ENCODE assay signal across 9 mouse cellular contexts in the genomic region with DNA sequence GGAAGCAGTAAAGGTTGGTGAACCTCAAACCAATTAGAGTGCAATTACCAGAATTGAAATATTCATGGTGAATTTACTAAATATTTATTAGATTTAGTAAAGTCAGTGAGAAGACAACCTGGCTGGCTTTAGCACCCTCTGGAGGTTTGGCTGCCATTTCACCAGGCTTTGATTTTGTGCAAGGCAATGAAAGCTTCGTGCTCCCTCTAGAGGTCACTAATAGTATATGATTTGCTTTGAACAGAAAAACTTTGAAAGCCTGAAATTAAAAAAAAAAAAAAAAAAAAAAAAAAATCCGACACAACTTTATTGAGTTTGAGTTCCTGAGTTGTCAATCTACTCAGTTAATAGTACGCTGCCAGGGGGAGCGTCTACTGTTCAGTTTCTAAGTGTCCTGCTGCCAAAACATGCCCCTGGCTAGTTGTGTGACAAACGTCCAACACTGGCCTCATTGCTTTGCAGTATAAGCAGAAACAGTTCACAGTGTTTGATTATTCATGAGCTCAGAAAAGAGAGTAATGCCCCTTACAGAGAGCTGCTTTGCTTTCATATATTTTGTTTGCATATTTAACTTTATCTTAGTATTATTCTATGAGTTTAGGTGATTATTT. TPM values are rescaled to one million over a fixed set of nuclear protein-coding genes. Genes with fewer than 3 reads are reported as not detected.
DNase-seq lines count a peak whose midpoint lies in the region; ATAC-seq lines count a peak whose summit lies in the region.
"Had no signal": no experiment of that assay in that cellular context is flagged by ENCODE, and none has a peak within 500 bp of the region (broad histone marks: within the 10 kb centered on the region; RNA-seq: fewer than 3 reads in every experiment).

No protein-coding gene starts in this region.

- 15% methylated on average over 5 of the region's 5 CpGs for WGBS in heart, embryonic 11.5 days (ENCODE audit: insufficient replicate concordance)
- 12% methylated on average over 5 of the region's 5 CpGs for WGBS in embryonic facial prominence, embryonic 10.5 days

- ATAC-seq in heart, embryonic 11.5 days (replicated peaks; ENCODE audit: insufficient number of reproducible peaks, low FRiP score, low TSS enrichment), result no peak

- H3K9me3 ChIP-seq in heart, embryonic 11.5 days (replicated peaks; ENCODE audit: control insufficient read depth, low read length), result no peaks in the 10 kb centered on the region
- 0 out of 2 replicates have a peak, but pooled peaks cover 2% of the 10 kb centered on the region for H3K9me3 ChIP-seq in embryonic facial prominence, embryonic 10.5 days
- H3K9me3 ChIP-seq: limb, embryonic 13.5 days had no signal

- H3K36me3 ChIP-seq in heart, embryonic 11.5 days (ENCODE audit: control insufficient read depth, insufficient read depth, low read length), result no peaks in the 10 kb centered on the region
- H3K36me3 ChIP-seq in embryonic facial prominence, embryonic 10.5 days (replicated peaks), result peaks cover 7% of the 10 kb centered on the region

- no peak overlapping the region for H3K4me2 ChIP-seq in heart, embryonic 11.5 days
- H3K4me2 ChIP-seq: limb, embryonic 13.5 days had no signal

- H3K4me1 ChIP-seq in heart, embryonic 11.5 days (ENCODE audit: control insufficient read depth, insufficient read depth, low read length), result no peaks in the 10 kb centered on the region
- H3K4me1 ChIP-seq in embryonic facial prominence, embryonic 10.5 days, result no peaks in the 10 kb centered on the region

- peak; percentile 73 for DNase-seq in heart, adult 11 months
- DNase-seq in adrenal gland, postnatal 36 days, result peak; percentile 52 to 73
- DNase-seq in embryonic facial prominence, embryonic 10.5 days (ENCODE audit: low spot score), result peak; percentile 66
- DNase-seq in heart, adult 9 months (ENCODE audit: low spot score in 2 of 2), result peak; percentile 28 to 62
- peak; percentile 65 to 77 for DNase-seq in kidney, postnatal 4 days
- DNase-seq in lung, postnatal 36 days, result peak; percentile 84
- DNase-seq in right cerebral cortex, adult 2 months (ENCODE audit: low spot score in 2 of 2), result peak; percentile 47 to 58

- H3K27ac ChIP-seq in heart, embryonic 11.5 days (ENCODE audit: low read depth, low read length), result no peak overlapping the region
- H3K27ac ChIP-seq in embryonic facial prominence, embryonic 10.5 days (replicated peaks), result no peak overlapping the region
- H3K27ac ChIP-seq: limb, embryonic 13.5 days had no signal

- no peak overlapping the region for H3K9ac ChIP-seq in heart, embryonic 11.5 days (ENCODE audit: low read depth, low read length)
- H3K9ac ChIP-seq: limb, embryonic 13.5 days had no signal

- H3K4me3 ChIP-seq in heart, embryonic 11.5 days (ENCODE audit: low read depth, low read length), result no peak overlapping the region
- no peak overlapping the region for H3K4me3 ChIP-seq in embryonic facial prominence, embryonic 10.5 days
- H3K4me3 ChIP-seq: limb, embryonic 13.5 days had no signal

- H3K27me3 ChIP-seq in heart, embryonic 11.5 days (ENCODE audit: control insufficient read depth, insufficient read depth, low read length), result no peaks in the 10 kb centered on the region
- H3K27me3 ChIP-seq in embryonic facial prominence, embryonic 10.5 days (replicated peaks; ENCODE audit: low read depth, poor library complexity, severe bottlenecking), result no peaks in the 10 kb centered on the region
- H3K27me3 ChIP-seq: limb, embryonic 13.5 days had no signal

RNA-seq across cellular contexts. Expression of a gene that starts 27.7 kb away (rescaled TPM):
- 13.2 and 13.7 TPM in 2 replicates for polyA plus RNA-seq in heart, embryonic 11.5 days (2014; fragmentation: Nextera tagmentation; extraction: Ambion mirVana)
- 10 to 100 TPM; 10.7 to 13.5 TPM for total RNA-seq in adrenal gland, postnatal 36 days (2021)
- polyA plus RNA-seq in embryonic facial prominence, embryonic 10.5 days (2016; fragmentation: Nextera tagmentation; extraction: Ambion mirVana), result 17.6 and 19.3 TPM in 2 replicates

RNA-seq across cellular contexts. Expression of a gene that starts 28.5 kb away (rescaled TPM):
- 12.5 and 14.5 TPM in 2 replicates for polyA plus RNA-seq in heart, embryonic 11.5 days (2014; fragmentation: Nextera tagmentation; extraction: Ambion mirVana)
- 10 to 100 TPM; 15.4 to 16.5 TPM for total RNA-seq in adrenal gland, postnatal 36 days (2021)
- 21.3 and 21.4 TPM in 2 replicates for polyA plus RNA-seq in embryonic facial prominence, embryonic 10.5 days (2016; fragmentation: Nextera tagmentation; extraction: Ambion mirVana)

RNA-seq across cellular contexts. Expression of a gene that starts 54.4 kb away (rescaled TPM):
- polyA plus RNA-seq in heart, embryonic 11.5 days (2014; fragmentation: Nextera tagmentation; extraction: Ambion mirVana), result 0.67 and 1.3 TPM in 2 replicates
- total RNA-seq in adrenal gland, postnatal 36 days (2021), result not detected
- polyA plus RNA-seq in embryonic facial prominence, embryonic 10.5 days (2016; fragmentation: Nextera tagmentation; extraction: Ambion mirVana), result 3.0 and 3.3 TPM in 2 replicates
